Mouse (Mus musculus): Measurements from ENCODE around the gene Rnase13. TPM values are rescaled to one million over a fixed set of nuclear protein-coding genes. Genes with fewer than 3 reads are reported as not detected.

Gene Rnase13
- polyA plus RNA-seq, 3 experiments from 2014 or later, result not detected

DNA sequence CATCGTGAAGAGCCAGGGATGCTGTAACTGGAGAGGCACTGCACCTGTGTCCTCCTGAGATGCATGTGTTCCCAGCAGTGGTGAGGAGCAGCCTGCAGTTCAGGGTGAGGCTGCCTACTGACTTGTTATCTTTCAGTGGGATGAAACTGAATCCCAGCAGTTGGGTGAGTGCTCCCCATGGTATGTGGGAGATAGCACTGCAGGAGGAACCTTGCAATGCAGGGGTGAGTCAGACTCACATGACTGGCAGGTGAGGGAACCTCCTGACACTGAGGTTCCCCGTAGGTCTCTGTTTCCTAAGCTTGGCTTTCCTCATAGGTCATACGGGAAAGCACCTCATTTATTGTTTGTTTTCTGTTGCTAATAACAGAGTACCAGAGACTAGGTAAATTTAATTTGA, 45.1 kb downstream of the Rnase13 start:
- ATAC-seq, result no peak

DNA sequence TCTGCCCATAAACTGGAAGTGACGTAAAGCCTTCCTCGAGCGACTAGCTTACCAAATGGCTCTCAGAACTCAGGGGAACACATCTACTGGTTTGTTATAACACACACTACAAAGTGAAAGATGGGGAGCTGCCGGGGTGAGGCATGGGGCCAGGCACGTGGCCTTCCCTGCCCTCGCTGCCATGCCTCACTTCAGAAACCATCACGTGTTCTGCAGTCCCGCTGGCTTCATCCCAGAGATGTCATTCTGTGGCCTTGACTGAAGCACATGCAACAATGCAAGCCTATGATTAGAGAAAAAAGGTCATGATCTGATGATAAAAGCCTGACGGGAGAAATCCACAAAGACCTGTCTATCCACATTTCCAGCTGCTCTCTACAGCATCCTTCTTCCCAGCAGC, 50.8 kb downstream of the Rnase13 start:
- ATAC-seq, result no peak

Other genes with a start within 250 kb of the Rnase13 start
- gene Gm17079, start 227.3 kb downstream of the Rnase13 start, polyA plus RNA-seq (2017; shearing (Covaris generic)), result not detected
- not detected for gene Gm5800, start 205.6 kb downstream of the Rnase13 start, polyA plus RNA-seq (2017; shearing (Covaris generic))
- not detected for gene Ang4, start 149.2 kb downstream of the Rnase13 start, polyA plus RNA-seq (2017; shearing (Covaris generic))
- gene AY358078, start 122.7 kb downstream of the Rnase13 start, polyA plus RNA-seq (2017; shearing (Covaris generic)), result not detected
- not detected for gene Ear6, start 69.1 kb downstream of the Rnase13 start, polyA plus RNA-seq (2017; shearing (Covaris generic))
- 10 to 100 TPM; 26.7 to 75.2 (median 69.3) TPM for gene Mettl17, start 37.9 kb downstream of the Rnase13 start, polyA plus RNA-seq (2017; shearing (Covaris generic))
- gene Slc39a2, start 29.9 kb downstream of the Rnase13 start, polyA plus RNA-seq (2017; shearing (Covaris generic)), result under 1 TPM; 0.29 to 0.40 (median 0.34) TPM
- gene Ndrg2, start 8.6 kb downstream of the Rnase13 start, polyA plus RNA-seq (2017; shearing (Covaris generic)), result 10 to 100 TPM in 2 of 3 experiments, 1 to 10 TPM in 1; 9.3 to 31.1 (median 21.3) TPM
- gene Tppp2, start 4.3 kb downstream of the Rnase13 start, polyA plus RNA-seq (2017; shearing (Covaris generic)), result not detected
- 1 to 10 TPM in 1 of 3 experiments, under 1 TPM in 2; 0.41 to 1.3 (median 0.90) TPM for gene Arhgef40, start 61.9 kb upstream of the Rnase13 start, polyA plus RNA-seq (2017; shearing (Covaris generic))
- under 1 TPM in 1 of 3 experiments, not detected in 2; 0.87 TPM for gene Tmem253, start 92.9 kb upstream of the Rnase13 start, polyA plus RNA-seq (2017; shearing (Covaris generic))
- gene Zfp219, start 98.0 kb upstream of the Rnase13 start, polyA plus RNA-seq (2017; shearing (Covaris generic)), result 1 to 10 TPM; 1.4 to 1.9 (median 1.6) TPM
- gene Olfr221, start 119.7 kb upstream of the Rnase13 start, polyA plus RNA-seq (2017; shearing (Covaris generic)), result not detected
- 100 to 1,000 TPM; 399 to 498 (median 471) TPM for gene Hnrnpc, start 181.3 kb upstream of the Rnase13 start, polyA plus RNA-seq (2017; shearing (Covaris generic))
- gene Rpgrip1, start 187.9 kb upstream of the Rnase13 start, polyA plus RNA-seq (2017; shearing (Covaris generic)), result 100 to 1,000 TPM in 1 of 3 experiments, 10 to 100 TPM in 2; 79.7 to 117 (median 94.9) TPM

Data from inflammation-experienced regulatory T-cells, adult 6 months (primary cell).